Mouse (Mus musculus) cortical plate, adult 2 months (tissue): ENCODE results near the gene Peli2.

ENCODE experiments used
- CTCF ChIP-seq: fragments of 200-500 bp; IDR thresholded peaks from 2 replicates; pipeline ENCODE4 v1.5.1; 2011; ENCODE audit warnings: mild to moderate bottlenecking, control low read depth, low read length; ENCODE audit not compliant: insufficient read depth; ENCODE audit errors: extremely low read depth
- POLR2A ChIP-seq: fragments of 200-500 bp; IDR thresholded peaks from 2 replicates; pipeline ENCODE4 v1.6.1; 2011; ENCODE audit warnings: mild to moderate bottlenecking, low read length, control low read depth; ENCODE audit not compliant: insufficient read depth; ENCODE audit errors: extremely low read depth

GRCm38 (mm10) chr14:48234785-48235519, 114.3 kb downstream of the Peli2 start:
- no peak for TF ChIP-seq CTCF
- no peak for TF ChIP-seq POLR2A
